ENCODE assay signal across 8 mouse cellular contexts in the genomic region with DNA sequence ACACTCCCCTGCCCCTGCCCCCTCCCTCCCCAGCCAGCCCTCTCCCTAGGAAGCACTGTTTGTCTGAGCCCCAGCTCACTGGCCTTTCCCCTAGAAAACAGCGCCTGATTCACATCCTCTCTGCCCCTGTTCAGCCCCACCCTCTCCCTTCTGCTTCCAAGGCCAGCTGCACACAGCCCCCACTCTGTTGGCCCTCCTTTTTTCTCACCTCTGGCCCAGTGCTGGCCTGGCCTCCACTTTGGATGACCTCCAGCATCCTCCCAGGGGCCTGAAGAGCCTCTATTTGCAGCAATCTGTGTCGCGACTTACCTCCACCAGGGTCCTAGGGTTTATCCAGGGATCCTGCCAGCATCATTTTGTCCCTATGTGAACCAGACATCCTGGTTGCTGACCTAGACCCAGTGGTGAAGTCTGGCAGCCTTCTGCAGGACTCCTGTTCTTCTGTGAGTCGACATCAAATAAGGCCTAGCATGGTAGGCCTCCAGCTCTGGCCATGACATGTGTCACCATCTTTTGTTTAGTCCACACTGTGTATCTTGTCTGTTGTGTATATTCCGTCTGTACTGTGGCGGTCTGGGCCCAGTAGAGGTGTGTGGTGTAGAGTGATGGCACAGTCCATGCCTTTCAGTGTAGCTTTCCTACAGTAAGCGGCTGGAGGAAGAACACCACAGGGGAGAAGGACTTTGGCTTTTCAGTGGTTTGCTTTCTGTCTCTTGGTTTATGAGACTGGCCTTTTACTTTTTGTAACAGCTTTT.
DNase-seq lines count a peak whose midpoint lies in the region; ATAC-seq and TF ChIP-seq lines count a peak whose summit lies in the region.

No protein-coding gene starts in this region.

- no peak overlapping the region for H3K4me3 ChIP-seq in kidney, adult 2 months (ENCODE audit: insufficient read depth, low read depth, low read length)
- H3K4me3 ChIP-seq in lung, adult 2 months (replicated peaks; ENCODE audit: extremely low read depth, low read depth, low read length), result no peak overlapping the region
- H3K4me3 ChIP-seq in stomach, embryonic 16.5 days (replicated peaks; ENCODE audit: low read length), result no peak overlapping the region

- H3K27me3 ChIP-seq in kidney, adult 2 months (replicated peaks; ENCODE audit: control insufficient read depth, insufficient read depth, low read length), result no peaks in the 10 kb centered on the region
- no peaks in the 10 kb centered on the region for H3K27me3 ChIP-seq in stomach, embryonic 16.5 days (ENCODE audit: control insufficient read depth, insufficient read depth, low read length)

- H3K4me2 ChIP-seq in stomach, embryonic 16.5 days (ENCODE audit: low read depth, low read length), result no peak overlapping the region

- peak; percentile 44 to 75 for DNase-seq in adrenal gland, adult (ENCODE audit: inconsistent age in 2 of 2, low spot score in 1 of 2)
- DNase-seq in embryo, embryonic 10.5 days (ENCODE audit: low spot score), result peak; percentile 39
- peak; percentile 91 to 94 for DNase-seq in heart, adult 9 months (ENCODE audit: low spot score in 2 of 2)
- peak; percentile 81 for DNase-seq in kidney, adult 2 months
- DNase-seq in lung, adult 2 months, result peak; percentile 38
- DNase-seq in left cerebral cortex, adult 11 months (ENCODE audit: low spot score), result no peak

- no peak for TF ChIP-seq POLR2A in kidney, adult 2 months (IDR thresholded peaks at IDR 0.05; ENCODE audit: low read depth, low read length)
- no peak for TF ChIP-seq POLR2A in lung, adult 2 months (IDR thresholded peaks at IDR 0.05; ENCODE audit: borderline replicate concordance, extremely low read depth, low read depth, low read length)

- H3K9ac ChIP-seq in stomach, embryonic 16.5 days (ENCODE audit: low read length), result no peak overlapping the region

- peak; percentile 76 for ATAC-seq in stomach, embryonic 16.5 days (ENCODE audit: insufficient read depth, low FRiP score)
- no peak for ATAC-seq in frontal cortex, adult (ENCODE audit: low TSS enrichment)

- H3K9me3 ChIP-seq in stomach, embryonic 16.5 days (replicated peaks; ENCODE audit: control insufficient read depth, low read length), result no peaks in the 10 kb centered on the region

- peak overlapping the region; percentile 59 for H3K27ac ChIP-seq in kidney, adult 2 months (ENCODE audit: insufficient read depth, low read depth, low read length)
- peak overlapping the region; percentile 68 for H3K27ac ChIP-seq in stomach, embryonic 16.5 days (ENCODE audit: low read length)

- H3K4me1 ChIP-seq in kidney, adult 2 months (ENCODE audit: control insufficient read depth, insufficient read depth, low read length), result peaks cover 42% of the 10 kb centered on the region
- peaks cover 11% of the 10 kb centered on the region for H3K4me1 ChIP-seq in lung, adult 2 months (ENCODE audit: control insufficient read depth, insufficient read depth, low read length)
- H3K4me1 ChIP-seq in stomach, embryonic 16.5 days (ENCODE audit: control insufficient read depth, insufficient read depth, low read length), result peaks cover 13% of the 10 kb centered on the region

- H3K36me3 ChIP-seq in kidney, adult 2 months (ENCODE audit: control insufficient read depth, insufficient read depth, low read length), result no peaks in the 10 kb centered on the region; the same call in 1 of the 2 replicates
- peaks cover 10% of the 10 kb centered on the region; the same call in 1 of the 2 replicates for H3K36me3 ChIP-seq in stomach, embryonic 16.5 days (ENCODE audit: control insufficient read depth, insufficient read depth, low read length)

- 55% methylated on average over 7 of the region's 7 CpGs for WGBS in kidney, adult 2 months
- 48% methylated on average over 7 of the region's 7 CpGs for WGBS in lung, adult 2 months
- WGBS in stomach, embryonic 16.5 days, result 62% methylated on average over 7 of the region's 7 CpGs

- no peak for TF ChIP-seq CTCF in kidney, adult 2 months (conservative IDR thresholded peaks at IDR 0.05; ENCODE audit: insufficient read depth, insufficient read length, low read depth, low read length)
- TF ChIP-seq CTCF in lung, adult 2 months (IDR thresholded peaks at IDR 0.05; ENCODE audit: insufficient read depth, low read length), result no peak
